Mouse (Mus musculus): Measurements from ENCODE around the gene Ubqln4.

Ubqln4 gene

DNA sequence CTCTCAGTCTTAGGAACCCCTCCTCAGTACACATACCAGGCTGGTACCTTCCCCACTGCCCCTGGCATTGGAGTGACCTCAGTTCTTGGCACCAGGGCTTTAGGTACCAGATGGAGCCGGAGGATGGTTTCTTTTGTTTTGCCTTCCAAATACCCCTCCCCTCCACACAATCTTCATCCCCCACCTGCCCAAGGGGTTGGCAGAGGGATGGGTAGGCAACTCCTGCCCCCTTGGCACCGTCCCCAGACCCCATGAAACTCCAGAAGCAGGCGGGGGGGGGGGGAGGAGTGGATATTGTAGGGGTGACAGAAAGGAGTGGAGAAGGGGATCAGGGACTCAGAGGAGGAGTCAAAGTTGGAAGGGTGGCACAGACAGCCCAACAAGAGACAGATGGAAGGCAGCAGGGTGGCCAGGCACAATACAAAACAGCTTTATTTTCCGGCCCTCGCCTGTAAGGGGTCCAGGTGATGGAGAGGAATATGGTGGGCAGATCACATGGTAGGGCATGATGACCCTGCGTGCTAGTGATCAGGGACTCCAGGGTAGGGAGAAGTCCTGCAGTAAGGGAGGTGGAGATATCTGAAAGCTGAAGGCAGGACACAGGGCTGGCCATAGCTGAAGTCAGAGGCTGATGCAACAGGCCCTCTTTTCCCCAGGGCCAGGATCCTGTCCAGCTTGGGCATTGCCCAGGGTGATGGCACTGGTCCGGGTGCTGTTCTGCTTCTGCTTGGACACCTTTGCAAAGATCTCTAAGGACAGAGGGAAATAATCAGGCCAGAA is 11.7 kb upstream of the Ubqln4 start:
- DNase-seq (ENCODE audit: low read depth), result no peak

DNA sequence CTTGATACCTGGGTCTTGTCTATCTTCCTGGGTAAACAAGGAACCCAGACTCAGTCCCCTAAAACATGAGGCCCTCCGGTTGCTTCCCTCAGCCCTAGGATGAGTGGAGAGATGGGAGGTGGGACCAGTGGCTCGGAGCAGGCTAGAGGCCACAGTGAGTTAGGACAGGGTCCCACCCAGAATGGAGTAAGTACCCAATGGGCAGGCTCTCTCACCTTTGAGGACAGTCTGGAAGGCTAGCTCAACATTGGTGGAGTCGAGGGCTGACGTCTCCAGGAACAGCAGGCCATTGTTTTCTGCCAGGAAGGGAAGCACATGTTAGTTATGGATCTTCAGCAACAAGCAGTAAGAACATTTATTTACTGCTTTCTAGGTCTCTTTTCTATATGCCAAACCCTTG is 11.1 kb upstream of the Ubqln4 start:
- DNase-seq (ENCODE audit: low read depth), result no peak

DNA sequence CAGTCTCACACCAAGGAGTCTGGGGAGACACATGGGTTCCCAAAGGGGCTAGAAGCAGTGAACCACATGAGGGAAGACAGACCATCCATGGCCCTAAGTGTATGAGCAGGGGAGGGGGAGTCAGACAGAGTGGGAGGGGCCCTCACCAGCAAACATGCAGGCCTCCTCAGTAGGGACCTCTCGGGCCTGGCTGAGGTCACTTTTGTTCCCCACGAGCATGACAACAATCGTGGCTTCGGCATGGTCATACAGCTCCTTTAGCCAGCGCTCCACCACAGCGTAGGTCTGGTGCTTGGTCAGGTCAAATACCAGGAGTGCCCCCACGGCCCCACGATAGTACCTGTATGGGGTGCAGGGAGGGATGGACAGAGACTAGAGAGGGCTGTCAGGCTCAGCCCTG is 10.4 kb upstream of the Ubqln4 start:
- no peak for DNase-seq (ENCODE audit: low read depth)

DNA sequence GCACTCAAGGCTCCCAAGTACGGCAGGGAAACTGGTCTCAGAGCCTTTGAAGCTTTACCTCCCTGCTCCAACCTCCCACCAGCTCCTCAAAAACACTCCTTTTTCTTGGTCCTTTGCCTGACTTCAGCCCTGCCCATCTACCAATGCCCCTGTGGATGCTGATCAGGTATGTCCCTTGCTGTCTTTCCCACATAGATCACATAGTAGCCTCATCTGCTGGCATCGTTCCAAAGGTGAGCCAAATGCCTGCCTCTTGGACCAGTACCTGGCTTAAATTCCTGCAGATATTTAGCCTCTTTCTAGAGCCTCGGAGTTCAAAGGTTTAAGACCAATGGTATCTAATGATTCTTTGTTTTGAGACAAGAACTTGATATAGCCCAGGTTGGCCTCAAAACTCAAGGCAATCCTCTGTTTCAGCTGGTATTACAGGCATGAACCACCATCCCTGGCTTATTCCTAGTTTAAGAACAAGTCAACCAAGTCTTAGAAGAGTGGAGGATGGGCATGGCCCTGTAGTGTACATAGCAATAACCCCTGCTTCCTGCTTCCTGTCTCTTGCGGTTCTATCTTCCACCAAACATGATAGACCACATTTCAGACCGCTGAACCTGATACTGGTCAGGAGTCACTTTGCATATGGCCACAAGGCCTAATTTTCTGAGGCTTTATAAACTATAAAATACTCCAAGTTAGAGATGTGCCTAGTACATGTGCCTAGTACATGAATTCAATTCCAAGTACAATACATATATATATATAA is 9.7 kb upstream of the Ubqln4 start:
- peak; percentile 44 for DNase-seq (ENCODE audit: low read depth)

DNA sequence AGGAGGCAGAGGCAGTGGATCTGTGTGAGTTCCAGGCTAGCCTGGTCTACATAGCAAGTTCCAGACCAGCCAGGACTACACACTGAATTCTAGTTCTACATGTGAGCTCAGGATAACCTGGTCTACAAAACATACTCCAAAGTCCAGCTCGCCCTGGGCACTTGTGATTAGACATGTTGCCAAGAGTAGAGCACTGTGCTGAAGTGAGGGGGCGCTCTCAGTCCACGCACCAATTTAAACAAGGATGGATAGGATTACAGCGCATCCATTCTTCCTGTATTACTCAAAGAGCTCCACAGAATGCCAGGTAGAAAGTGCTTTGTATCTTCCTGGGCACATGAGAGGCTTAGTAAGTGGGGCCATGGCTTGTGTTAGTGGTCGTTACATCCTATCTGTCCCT is 9.0 kb upstream of the Ubqln4 start:
- no peak for DNase-seq (ENCODE audit: low read depth)

DNA sequence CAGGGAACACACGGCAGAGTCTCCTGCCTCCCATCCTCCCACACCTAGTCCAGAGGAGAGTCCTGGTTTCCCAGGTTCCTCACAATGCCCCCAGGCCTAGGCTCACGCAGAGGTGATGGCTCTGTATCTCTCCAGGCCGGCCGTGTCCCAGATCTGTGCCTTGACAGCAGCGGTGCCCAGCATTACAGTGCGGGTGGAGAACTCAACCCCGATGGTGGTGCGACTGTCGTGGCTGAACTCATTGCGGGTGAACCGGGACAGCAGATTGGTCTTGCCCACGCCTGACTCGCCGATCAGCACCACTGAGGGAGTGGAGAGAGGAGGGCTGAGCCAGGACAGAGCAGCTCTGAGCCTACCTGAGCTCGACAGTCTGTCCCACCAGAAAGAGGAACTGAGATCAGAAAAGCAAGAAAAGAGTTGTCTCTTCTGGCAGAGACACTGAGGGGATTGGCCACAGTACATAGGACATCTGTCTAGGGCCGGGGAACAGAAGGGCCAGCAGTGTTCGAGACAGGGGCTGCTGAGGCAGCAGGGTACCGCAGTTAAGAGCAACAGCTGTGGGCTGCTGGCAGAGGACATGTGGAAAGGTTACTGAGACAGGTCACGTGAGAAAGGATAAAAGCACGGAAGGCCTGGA is 8.5 kb upstream of the Ubqln4 start:
- no peak for DNase-seq (ENCODE audit: low read depth)

DNA sequence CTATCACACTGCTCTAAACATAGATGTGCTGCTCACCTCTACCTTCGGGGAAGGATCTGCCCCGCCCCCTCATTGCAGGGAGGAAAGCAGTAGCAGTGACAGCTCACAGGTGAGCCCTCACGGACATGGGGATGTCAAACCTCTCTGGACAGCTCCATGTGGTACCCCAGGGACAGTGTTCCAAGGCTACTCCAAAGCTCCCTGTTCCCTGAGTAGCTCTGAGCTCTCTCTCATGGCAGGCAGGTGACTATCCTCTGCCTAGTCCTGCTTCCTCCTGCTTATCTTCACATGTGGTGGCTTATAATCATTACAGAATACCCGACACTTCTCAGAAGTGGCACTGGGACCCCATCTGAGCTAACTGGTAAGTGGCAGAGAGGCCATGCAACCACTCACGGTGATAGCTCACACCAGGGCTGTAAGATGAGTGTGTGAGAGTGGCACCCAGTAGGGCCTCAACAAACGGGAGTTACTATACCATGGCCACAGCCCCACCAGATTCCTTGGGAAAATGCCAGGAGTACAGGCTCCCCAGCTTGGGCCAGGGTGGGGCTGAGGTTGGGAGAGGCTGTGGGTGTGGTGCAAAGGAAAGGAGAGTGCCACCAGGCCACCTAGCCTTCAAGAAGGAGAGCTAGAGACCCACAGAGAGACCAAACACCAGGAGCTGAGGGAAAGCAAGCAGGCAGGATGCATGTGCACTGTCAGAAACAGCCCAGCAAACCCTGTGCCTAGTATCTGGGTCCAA is 6.7 kb upstream of the Ubqln4 start:
- DNase-seq (ENCODE audit: low read depth), result no peak

DNA sequence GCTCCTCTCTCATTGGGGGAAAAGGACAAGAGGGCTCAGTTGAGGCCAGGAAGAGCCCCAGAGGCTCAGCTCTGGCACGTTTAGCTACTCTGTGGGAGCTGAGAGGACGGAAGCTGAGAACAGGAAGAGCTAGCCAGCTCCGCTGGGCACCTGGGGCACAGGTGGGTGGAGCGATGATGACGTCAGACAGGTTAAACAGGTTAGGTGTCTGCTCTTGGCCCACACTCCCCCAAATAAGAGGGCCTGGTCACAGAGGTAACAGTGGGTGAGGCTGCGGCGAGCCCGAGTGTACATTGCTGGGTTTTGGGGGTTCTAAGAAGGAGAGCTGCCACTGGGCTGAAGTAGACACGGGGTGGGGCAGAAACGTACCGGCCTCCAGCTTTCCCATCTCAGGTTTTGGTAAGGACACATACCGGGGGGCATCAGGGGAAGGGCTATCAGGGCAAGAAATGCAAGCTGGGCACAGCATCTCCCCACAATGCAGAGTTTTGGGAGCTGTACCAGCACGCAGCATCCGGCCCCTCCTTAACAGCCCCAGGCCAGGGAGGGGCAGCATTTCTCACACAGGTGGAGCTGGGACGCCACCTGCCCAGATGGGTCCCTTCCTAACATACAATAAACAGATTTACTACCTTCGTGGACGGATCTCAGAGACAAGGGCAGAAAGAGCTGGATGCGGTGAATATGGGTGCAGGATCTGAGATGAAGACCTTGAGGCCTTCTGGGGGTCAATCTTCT is 5.2 kb upstream of the Ubqln4 start, which contains the start of gene Rab25:
Gene Rab25, minus strand, starts transcription at position 121 of the 738 bp plus-strand sequence.
- no peak for DNase-seq (ENCODE audit: low read depth)

DNA sequence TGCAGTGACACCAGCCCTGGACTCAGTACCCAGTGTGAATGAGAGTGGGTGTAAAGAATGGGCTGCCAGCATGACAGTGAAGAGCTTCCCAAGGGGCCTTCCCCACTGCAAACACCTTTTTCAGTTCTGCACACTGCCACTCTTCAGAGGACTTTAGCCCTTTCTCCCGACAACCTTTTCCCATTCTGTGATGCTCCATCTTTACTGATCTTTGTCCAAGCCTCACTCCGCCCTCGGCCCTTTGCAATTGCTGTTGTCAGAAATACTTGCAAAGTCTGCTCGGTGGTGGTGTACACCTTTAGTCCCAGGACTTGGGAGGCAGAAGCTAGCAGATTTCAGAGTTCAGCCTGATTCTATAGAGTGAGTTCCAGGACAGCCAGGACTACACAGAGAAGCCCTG is 2.0 kb upstream of the Ubqln4 start:
- no peak for DNase-seq (ENCODE audit: low read depth)

DNA sequence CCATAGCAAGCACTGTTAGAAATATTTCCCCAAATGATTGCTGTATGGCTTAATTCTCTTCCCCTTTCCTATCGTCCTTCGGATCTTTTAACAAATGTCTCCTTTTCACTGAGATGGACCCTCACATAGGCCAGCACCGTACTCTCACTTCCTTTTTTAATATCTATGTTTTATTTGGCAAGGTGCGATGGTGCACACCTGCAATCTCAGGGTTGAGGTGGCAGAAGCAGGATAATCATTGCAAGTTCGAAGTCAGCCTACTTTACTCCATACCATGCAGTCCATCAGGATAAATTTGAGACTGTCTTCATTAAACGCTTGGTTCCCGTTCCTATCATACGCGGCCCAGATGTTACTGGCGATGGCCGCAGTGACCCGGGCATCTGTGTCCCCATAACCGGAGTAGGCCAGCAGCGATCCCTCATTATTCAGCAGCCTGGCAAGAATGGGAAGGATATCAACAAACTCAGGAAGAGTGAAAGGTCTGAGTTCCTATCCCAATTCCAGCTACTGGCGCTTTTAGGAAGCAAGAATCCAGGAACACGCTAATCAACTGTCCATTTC is 1.4 kb upstream of the Ubqln4 start:
- DNase-seq (ENCODE audit: low read depth), result no peak

DNA sequence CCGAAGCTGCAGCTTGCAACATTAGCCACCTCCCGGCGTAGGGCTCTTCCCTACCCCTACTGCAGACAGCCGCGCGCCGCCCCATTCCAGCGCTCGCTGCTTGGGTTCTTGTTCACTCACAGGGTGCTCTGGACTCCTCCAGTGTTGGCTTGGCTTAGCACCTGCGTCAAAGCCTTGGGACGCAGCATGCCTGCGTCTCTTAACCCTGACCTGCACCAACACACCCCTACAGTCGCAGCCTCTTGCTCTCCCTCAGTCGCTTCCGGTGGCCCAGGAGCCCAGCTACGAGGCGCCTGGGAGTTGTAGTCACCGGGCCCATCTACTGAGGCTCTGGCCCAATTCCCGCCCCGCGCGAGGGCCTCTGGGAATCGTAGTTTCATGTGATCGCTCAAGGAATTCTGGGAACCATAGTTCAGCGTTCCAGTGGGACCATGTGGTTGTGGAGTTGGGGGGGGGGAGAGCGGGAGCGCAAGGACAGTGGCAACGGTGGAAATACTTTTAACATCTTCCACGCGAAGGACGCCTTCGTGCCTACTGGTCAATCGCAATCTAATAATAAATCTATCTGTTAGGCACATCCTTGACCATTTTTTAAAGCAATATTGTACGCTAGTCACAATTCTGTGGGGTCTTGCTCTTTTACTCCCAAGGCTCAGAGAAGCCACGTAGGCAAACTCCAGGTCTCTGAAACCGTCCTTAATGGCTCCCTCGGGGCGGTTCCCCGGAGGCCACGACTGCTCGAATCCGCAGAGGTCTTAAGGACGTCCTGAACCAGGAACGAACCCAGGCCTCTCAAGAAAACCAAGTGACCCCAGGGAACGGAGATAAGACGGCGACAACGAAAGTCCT is 658 bp upstream of the Ubqln4 start, which contains the start of gene Lamtor2:
Gene Lamtor2, minus strand, starts transcription at position 399 of the 849 bp plus-strand sequence.
- peak; percentile 95 for DNase-seq (ENCODE audit: low read depth)

DNA sequence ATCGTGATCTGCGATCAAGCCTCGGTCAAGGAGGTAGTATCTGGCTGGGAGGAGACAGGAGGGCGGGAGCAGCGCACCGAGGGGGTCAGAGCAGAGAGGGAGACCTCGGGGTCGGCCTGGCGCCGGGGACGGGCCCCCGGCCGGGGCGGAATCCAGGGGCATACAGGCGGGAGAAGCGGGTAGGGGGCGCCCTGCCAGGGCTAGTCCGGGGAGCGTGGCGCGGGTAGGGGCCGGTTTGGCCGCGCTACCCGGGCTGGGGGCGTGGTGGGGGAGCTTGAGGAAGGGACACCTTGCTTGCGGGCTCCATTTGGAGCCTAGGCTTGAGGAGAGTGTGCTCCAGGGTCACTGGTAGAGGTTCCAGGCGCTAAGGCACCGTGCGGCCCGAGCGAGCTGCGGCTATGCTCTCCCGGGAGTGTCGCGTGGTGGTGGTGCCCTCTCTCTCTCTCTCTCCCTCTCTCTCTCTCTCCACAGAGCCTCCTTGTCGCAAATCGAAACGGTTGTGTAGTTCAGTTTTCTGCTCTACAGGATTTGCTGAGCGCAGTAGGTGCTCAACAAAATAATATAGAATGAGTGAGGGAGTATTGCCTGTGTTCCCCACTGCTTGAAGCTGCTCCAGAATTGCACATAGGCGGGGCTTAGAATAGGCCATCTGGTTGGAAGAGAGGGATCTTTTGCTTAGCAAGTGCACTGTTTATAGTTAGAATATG is 475 bp downstream of the Ubqln4 start:
- peak; percentile 67 for DNase-seq (ENCODE audit: low read depth)

DNA sequence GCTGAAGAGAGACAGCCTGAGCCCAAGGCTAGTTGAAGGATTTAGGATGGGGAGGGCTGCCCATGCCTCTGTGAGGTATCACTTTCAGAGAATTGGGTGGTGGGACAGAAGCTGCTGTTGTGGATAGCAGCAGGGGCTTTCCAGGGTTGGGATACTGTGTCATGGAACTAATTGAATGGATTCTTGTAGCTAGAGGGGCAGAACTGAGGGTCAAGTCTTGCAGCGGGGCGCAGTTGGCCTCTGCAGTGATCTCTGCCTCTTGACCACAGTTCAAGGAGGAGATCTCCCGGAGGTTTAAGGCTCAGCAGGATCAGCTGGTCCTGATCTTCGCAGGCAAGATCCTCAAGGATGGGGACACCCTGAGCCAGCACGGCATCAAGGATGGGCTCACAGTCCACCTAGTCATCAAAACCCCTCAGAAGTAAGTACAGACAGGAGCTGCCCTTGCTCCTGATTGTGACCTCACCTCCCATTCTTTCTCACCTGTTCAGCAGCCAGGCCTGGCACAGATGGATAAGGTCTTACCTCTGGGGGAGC is 1.6 kb downstream of the Ubqln4 start:
- DNase-seq (ENCODE audit: low read depth), result no peak

DNA sequence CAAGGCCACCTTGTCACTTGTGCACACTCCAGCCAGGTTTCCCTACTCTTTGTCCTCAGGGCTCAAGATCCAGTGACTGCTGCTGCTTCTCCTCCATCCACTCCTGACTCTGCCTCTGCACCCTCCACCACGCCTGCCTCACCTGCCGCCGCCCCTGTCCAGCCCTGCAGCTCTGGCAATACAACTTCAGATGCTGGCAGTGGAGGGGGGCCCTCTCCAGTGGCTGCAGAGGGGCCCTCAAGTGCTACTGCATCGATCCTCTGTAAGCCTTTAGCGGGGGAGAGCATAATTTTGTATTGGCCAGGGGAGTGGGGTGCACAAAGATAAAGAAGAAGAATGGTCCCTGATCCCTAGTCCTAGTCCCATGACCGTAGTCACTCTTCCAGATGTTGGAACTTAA is 2.2 kb downstream of the Ubqln4 start:
- no peak for DNase-seq (ENCODE audit: low read depth)

DNA sequence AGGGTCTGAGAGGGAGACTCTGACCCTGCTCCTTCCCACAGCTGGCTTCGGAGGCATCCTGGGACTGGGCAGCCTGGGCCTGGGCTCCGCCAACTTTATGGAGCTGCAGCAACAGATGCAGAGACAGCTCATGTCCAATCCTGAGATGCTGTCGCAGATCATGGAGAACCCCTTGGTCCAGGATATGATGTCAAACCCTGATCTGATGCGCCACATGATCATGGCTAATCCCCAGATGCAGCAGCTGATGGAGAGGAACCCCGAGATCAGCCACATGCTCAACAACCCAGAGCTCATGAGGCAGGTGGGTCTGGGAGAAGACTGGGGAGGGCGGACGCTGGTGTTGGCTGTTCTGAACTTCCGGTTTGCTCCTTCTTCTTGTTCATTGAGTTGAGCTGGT is 3.1 kb downstream of the Ubqln4 start:
- DNase-seq (ENCODE audit: low read depth), result no peak

DNA sequence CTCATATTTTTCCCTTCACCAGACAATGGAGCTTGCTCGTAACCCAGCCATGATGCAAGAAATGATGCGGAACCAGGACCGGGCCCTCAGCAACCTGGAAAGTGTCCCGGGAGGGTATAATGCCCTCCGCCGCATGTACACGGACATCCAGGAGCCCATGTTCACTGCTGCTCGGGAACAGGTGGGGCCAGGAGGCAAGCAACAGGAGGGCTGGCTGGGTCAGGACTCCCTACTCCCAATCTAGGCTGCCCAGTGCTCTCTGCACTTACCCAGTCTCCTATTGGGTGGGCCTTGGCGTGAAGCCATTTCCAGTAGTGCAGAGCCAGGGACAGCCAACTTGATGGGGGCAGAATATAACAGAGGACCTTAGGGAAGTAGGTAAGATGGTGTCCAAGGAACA is 6.0 kb downstream of the Ubqln4 start:
- DNase-seq (ENCODE audit: low read depth), result no peak

DNA sequence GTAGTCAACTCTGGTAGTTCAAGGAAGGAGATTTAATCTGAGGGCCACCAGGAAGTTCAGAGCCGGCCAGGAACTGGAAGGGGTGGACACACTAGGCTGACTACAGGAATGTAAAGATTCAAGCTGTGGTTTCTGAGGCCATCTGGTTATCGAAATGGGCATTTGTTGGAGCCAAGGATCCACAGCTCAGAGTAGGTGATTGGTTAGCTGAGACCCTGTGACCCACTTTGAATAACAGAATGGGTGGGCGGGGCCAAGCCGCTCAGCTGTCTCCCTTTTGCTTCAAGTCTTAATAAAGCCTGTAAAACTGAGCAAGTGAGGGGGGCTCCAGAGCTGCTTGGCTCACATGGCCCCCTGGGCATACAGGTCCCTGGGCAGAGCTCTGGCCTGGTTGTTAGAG is 8.4 kb downstream of the Ubqln4 start:
- DNase-seq (ENCODE audit: low read depth), result no peak

DNA sequence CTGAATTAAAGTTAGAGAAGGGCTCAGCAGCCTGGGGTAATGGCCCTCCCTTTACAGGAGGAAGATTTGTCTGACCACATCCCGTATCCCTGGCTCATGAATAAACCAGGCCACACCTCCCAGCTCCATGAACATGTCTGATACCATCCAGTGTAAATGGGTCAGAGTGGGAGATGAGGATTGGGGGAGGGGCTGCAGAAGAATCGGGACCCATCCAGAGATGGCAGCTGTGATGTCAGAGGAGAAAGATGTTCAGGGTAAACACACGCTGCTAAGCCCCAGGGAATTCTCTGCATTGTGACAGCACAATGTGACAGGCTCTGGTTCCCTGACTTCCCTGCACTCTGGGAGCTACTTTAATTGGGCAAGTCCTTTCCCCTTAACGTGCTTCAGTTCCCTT is 9.9 kb downstream of the Ubqln4 start:
- DNase-seq (ENCODE audit: low read depth), result no peak

DNA sequence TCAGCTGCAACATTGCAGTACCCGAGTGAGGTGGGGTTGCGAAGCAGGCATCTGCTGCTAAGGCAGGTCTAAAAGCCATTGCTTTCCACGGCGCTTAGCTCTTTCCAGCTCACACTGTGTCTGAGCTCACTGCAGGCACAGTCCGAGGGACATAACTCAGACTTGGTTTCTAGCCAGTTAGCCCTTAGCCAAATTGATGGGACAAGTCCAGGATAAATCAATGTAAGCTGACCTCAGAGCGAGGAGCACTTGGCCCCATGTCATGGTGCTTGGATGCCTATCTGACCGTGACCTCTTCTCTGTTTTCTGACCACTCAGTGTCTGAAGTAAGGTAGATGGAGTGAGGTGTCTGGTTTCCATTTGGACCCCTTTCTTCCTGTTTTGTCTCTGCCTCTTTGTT is 10.4 kb downstream of the Ubqln4 start:
- no peak for DNase-seq (ENCODE audit: low read depth)

All from induced T-regulatory cell, adult 2 months (primary cell).